Mouse (Mus musculus) left cerebral cortex, postnatal 4 days (tissue): ENCODE measurements at regions not wholly inside any gene's neighbourhood (a gene's known extent, or its start where the extent isn't known, plus 50 kb on each side); places are given as distances from the start of the nearest gene placed in this dataset.

Experiments used
- DNase-seq: peaks from one replicate; pipeline ENCODE4 v3.0.0-alpha.2; 2022
- intact Hi-C: fragments of 180-260 bp; cut with DNase I; formaldehyde crosslinking; loops from one replicate; pipeline ENCODE4 v1.15.1; 2025

- no peak for DNase-seq
- intact Hi-C loops, result no loop called here
Observed at GRCm38 (mm10) chr10:117993809-117994208, 147.8 kb upstream of the Mdm1 start.

GRCm38 (mm10) chr10:117994768-117995167 is 146.8 kb upstream of the Mdm1 start:
- peak; percentile 16 for DNase-seq
- intact Hi-C loops, result no loop called here

GRCm38 (mm10) chr10:117997796-117998195 is 143.8 kb upstream of the Mdm1 start:
- intact Hi-C loops, result no loop called here
- no peak for DNase-seq

GRCm38 (mm10) chr10:118000591-118000990 is 141.0 kb upstream of the Mdm1 start:
- intact Hi-C loops, result no loop called here

GRCm38 (mm10) chr10:118001501-118001900 is 140.1 kb upstream of the Mdm1 start:
- no peak for DNase-seq
- intact Hi-C loops, result no loop called here

More at GRCm38 (mm10) chr10:118000591-118000990, 141.0 kb upstream of the Mdm1 start:
- no peak for DNase-seq

GRCm38 (mm10) chr10:118001971-118002370 is 139.6 kb upstream of the Mdm1 start:
- intact Hi-C loops, result no loop called here
- no peak for DNase-seq

- intact Hi-C loops, result no loop called here
- no peak for DNase-seq
Observed at GRCm38 (mm10) chr10:118002559-118002958, 139.1 kb upstream of the Mdm1 start.

- intact Hi-C loops, result no loop called here
- no peak for DNase-seq
Observed at GRCm38 (mm10) chr10:118003179-118003578, 138.4 kb upstream of the Mdm1 start.

GRCm38 (mm10) chr10:118003739-118004361 is 137.8 kb upstream of the Mdm1 start:
- no peak for DNase-seq
- intact Hi-C loops, result no loop called here

GRCm38 (mm10) chr10:118004362-118004958 is 137.2 kb upstream of the Mdm1 start:
- intact Hi-C loops, result no loop called here

GRCm38 (mm10) chr10:118006827-118007550 is 134.6 kb upstream of the Mdm1 start:
- no peak for DNase-seq
- intact Hi-C loops, result no loop called here

More at GRCm38 (mm10) chr10:118004362-118004958, 137.2 kb upstream of the Mdm1 start:
- DNase-seq, result no peak

- DNase-seq, result no peak
- intact Hi-C loops, result no loop called here
Observed at GRCm38 (mm10) chr10:118007846-118008245, 133.8 kb upstream of the Mdm1 start.

GRCm38 (mm10) chr10:118011687-118012567 is 129.7 kb upstream of the Mdm1 start:
- DNase-seq, result no peak
- intact Hi-C loops, result no loop called here

- intact Hi-C loops, result no loop called here
- DNase-seq, result no peak
Observed at GRCm38 (mm10) chr10:118028831-118029230, 112.8 kb upstream of the Mdm1 start.

- intact Hi-C loops, result loop anchor here (2.0 kb wide), 1 partner anchor 52 kb away; no protein-coding TSS in a partner anchor
- DNase-seq, result no peak
Observed at GRCm38 (mm10) chr10:118034401-118034800, 107.2 kb upstream of the Mdm1 start.

GRCm38 (mm10) chr10:118035035-118035434 is 106.6 kb upstream of the Mdm1 start:
- intact Hi-C loops, result loop anchor here (2.0 kb wide), 1 partner anchor 52 kb away; no protein-coding TSS in a partner anchor
- DNase-seq, result no peak

- DNase-seq, result no peak
- intact Hi-C loops, result no loop called here
Observed at GRCm38 (mm10) chr10:118038465-118038864, 103.1 kb upstream of the Mdm1 start.

GRCm38 (mm10) chr10:118039056-118039455 is 102.6 kb upstream of the Mdm1 start:
- no peak for DNase-seq
- intact Hi-C loops, result no loop called here

- no peak for DNase-seq
- intact Hi-C loops, result no loop called here
Observed at GRCm38 (mm10) chr10:118041068-118041467, 100.5 kb upstream of the Mdm1 start.

GRCm38 (mm10) chr10:118043761-118044160 is 97.8 kb upstream of the Mdm1 start:
- intact Hi-C loops, result no loop called here
- no peak for DNase-seq

- intact Hi-C loops, result no loop called here
- no peak for DNase-seq
Observed at GRCm38 (mm10) chr10:118044840-118045239, 96.8 kb upstream of the Mdm1 start.
